Mouse (Mus musculus) adrenal gland, postnatal 36 days (tissue): ENCODE measurements around the gene Fam19a3. TPM values are rescaled to one million over a fixed set of nuclear protein-coding genes. Genes with fewer than 3 reads are reported as not detected.
"Not testable (repeated sequence)": the region's sequence is repeated elsewhere in the genome, so short reads cannot be mapped to it uniquely, and the experiment has no call there.

Source experiments
- DNase-seq, 2 experiments: peaks; one replicate each; pipeline ENCODE4 v3.0.0; 2021; ENCODE audit warnings: mixed read lengths in 1 of 2
- total RNA-seq, 2 experiments: library from RNA; stranded (reverse); gene quantifications; 2 replicates each; pipeline ENCODE4 v1.2.3; 2021

Gene Fam19a3
- total RNA-seq, 2 experiments from 2014 or later, result 0.82 to 1.3 TPM

DNA sequence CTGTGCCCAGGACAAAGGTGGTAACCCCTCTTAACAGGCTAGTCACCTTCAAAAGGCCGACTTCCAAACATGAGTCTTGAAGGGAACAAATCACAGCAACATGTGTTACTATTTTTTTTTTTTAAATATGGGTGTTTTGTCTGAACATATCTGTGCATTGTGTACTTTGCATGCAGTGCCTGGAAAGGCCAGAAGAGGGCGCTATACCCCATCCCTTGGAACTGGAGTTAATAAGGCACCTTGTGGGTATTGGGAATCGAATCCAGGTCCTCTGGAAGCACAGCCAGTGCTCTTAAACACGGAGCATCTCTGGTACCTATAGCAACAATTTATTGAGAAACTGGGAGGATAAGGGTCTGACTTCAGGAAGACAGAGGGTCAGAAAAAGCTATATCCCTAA is 16.6 kb downstream of the Fam19a3 start:
- DNase-seq, result peak in 1 of 2 experiments; percentile 19

- not testable (repeated sequence) for DNase-seq
Measured at GRCm38 (mm10) chr3:104762103-104762863, 19.4 kb downstream of the Fam19a3 start.

DNA sequence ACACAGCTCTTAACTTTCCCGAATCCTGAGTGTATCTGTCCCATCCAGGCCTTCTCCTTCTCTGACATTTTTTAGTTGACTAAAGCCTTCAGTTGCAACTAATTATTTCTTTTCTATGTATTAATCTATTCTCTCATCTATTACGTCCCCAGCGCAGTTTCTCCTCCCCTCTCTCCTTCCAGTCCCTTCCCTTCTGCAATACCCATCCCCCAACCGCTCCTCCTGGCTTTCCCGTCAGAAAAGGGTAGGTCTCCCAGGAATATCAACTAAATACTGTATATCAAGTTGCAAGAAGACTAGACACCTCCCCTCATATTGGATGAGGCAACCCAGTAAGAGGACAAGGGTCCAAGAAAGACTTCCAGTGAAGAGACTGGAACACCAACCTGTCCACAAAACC is 22.8 kb downstream of the Fam19a3 start:
- no peak for DNase-seq

- peak; percentile 66 to 81 for DNase-seq
Measured at GRCm38 (mm10) chr3:104758406-104758805, 23.2 kb downstream of the Fam19a3 start.

DNA sequence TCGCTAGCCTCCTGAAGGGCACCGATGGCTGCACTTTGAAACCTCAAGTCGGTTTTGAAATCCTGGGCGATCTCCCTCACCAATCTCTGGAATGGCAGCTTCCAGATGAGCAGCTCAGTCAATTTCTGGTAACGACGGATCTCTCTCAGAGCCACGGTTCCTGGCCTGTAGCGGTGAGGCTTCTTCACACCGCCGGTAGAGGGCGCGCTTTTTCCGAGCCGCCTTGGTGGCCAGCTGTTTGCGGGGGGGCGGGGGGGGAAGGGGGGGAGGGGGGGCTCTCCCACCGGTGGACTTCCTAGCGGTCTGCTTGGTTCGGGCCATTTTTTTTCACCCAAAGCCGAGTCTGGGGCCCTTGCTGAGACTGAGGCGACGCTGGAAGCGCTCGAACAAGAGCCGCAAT is 28.8 kb downstream of the Fam19a3 start:
- peak; percentile 34 to 57 for DNase-seq

DNA sequence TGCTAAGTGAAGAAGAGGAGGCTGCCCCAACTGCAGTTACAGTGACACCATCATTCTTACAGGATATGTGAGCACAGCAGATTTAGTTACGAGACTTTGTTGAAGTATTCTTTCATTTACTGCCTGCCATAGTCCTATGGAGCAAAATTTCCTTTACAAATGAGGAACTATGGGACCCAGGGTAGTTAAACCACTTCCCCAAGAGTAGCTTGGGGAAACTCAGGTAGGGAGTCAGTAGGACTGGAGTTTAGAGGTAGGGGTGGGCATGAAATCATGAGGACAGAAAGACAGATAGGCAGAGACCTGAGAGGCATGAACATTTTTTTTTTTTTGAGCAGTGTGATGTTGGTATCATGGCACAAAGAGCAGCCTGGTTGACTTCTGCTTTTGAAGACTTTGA is 37.8 kb downstream of the Fam19a3 start:
- DNase-seq, result no peak

DNA sequence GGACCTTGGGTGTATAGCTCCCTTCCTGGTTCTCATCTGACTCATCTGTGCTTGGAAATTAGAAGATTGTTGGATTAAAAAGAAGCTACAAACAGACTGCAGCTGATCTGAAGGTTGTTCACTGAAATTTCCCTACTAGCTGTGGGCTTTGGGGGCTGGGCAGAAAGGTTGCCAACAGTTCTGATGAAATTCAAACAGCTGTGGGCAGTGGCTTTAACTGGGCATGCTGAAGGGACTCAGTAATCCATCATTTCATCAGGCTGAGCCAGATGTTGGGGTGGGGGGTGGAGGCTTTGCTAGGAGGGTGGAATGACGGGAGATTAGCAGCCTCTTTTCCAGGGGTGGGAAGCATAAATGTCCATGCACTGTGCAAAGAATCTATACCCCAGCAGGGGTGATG is 38.5 kb downstream of the Fam19a3 start:
- DNase-seq, result no peak

DNA sequence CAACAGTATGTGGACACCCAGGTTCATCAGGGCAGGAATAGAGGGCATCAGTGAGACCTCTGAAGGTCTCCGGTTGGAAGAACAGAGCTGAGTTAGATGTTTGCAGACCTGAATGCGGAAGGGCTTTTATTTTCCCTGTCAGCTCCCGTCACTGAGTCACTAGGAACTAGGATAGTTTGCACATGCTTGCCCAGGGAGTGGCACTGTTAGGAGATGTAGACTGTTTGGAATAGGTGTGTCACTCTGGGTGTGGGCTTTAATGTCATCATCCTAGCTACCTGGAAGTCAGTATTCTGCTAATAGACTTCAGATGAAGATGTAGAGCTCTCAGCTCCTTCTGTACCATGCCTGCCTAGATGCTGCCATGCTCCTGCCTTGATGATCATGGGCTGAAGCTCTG is 39.7 kb downstream of the Fam19a3 start:
- DNase-seq, result no peak

DNA sequence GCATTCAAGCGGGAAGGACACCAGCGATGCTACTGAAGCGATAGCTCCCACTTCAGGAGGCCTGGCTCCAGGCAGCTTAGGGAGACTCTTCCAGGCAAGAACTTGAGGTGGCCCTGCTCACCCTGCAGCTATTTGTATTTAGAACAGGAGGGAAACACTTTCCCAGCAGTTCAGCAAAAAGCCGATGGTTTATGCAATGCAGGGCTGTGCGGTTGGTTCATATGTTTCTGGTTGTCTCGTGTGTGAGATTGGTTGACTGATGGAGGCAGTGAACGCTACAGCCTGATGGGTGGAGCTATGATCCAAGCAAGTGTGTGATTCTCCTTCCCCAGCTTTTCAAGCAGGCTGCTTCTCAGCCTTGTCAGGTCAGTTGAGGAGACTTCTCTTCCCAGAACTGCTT is 47.0 kb downstream of the Fam19a3 start:
- DNase-seq, result no peak

GRCm38 (mm10) chr3:104732907-104733306 is 48.7 kb downstream of the Fam19a3 start:
- DNase-seq, result no peak

- no peak for DNase-seq
Measured at GRCm38 (mm10) chr3:104729270-104729839, 52.3 kb downstream of the Fam19a3 start.

Other genes with a start within 250 kb of the Fam19a3 start
- 10 to 100 TPM; 34.4 to 62.7 TPM for gene Slc16a1, start 143.2 kb downstream of the Fam19a3 start, total RNA-seq
- gene Ppm1j, start 784 bp downstream of the Fam19a3 start, total RNA-seq, result 1 to 10 TPM; 4.6 to 6.6 TPM
- 100 to 1,000 TPM; 107 to 133 TPM for gene Rhoc, start 6.5 kb upstream of the Fam19a3 start, total RNA-seq
- gene Mov10, start 36.7 kb upstream of the Fam19a3 start, total RNA-seq, result 10 to 100 TPM; 12.3 to 22.3 TPM
- gene St7l, start 82.2 kb upstream of the Fam19a3 start, total RNA-seq, result 10 to 100 TPM; 50.4 to 58.7 TPM
- gene Capza1, start 82.7 kb upstream of the Fam19a3 start, total RNA-seq, result 10 to 100 TPM; 89.3 to 98.6 TPM
- gene Wnt2b, start 180.1 kb upstream of the Fam19a3 start, total RNA-seq, result 10 to 100 TPM; 16.0 to 16.5 TPM